Mouse (Mus musculus) CH12.LX (cell line): ENCODE results near the gene Ssr1. TPM values are rescaled to one million over a fixed set of nuclear protein-coding genes. Genes with fewer than 3 reads are reported as not detected.

Source experiments
- DNase-seq: peaks from one replicate; pipeline ENCODE4 v3.0.0-alpha.2; 2013; ENCODE audit errors: extremely low read depth
- H3K27ac ChIP-seq: 2 replicates; pipeline ENCODE4 v1.5.1; 2012; ENCODE audit warnings: low read depth, mild to moderate bottlenecking, control low read depth, moderate library complexity; ENCODE audit not compliant: insufficient read depth
- H3K27me3 ChIP-seq: replicated peaks from 2 replicates; pipeline ENCODE3; 2012; ENCODE audit warnings: inconsistent platforms
- H3K36me3 ChIP-seq, 2 experiments: replicated peaks in 1 of 2; 2 replicates each; pipeline versions ENCODE3 to v1.6.1; 2012; ENCODE audit warnings: inconsistent platforms in 1 of 2, low read length in 1 of 2, mild to moderate bottlenecking in 1 of 2, mixed read lengths in 1 of 2, moderate library complexity in 1 of 2; ENCODE audit not compliant: control insufficient read depth in 1 of 2, insufficient read depth in 1 of 2
- H3K4me1 ChIP-seq, 2 experiments: 2 replicates each; pipeline ENCODE4 v1.6.1; 2012; ENCODE audit warnings: inconsistent platforms in 1 of 2, moderate library complexity in 1 of 2; ENCODE audit not compliant: insufficient read depth in 2 of 2, control insufficient read depth in 1 of 2
- H3K4me2 ChIP-seq: 2 replicates; pipeline ENCODE4 v1.6.1; 2012; ENCODE audit warnings: low read depth, mild to moderate bottlenecking, control low read depth; ENCODE audit not compliant: poor library complexity, insufficient read depth, severe bottlenecking
- H3K4me3 ChIP-seq, 3 experiments: fragments of 150-350 bp in 1 of 3; sonication (generic) in 1 of 3; replicated peaks in 1 of 3; 2 replicates each; pipeline versions ENCODE3 to v1.5.1; 2011 to 2012; ENCODE audit warnings: low read depth in 2 of 3, low read length in 2 of 3, mild to moderate bottlenecking in 2 of 3, moderate library complexity in 2 of 3, control low read depth in 1 of 3, improper control_type of control experiment in 1 of 3, inconsistent platforms in 1 of 3, mixed read lengths in 1 of 3; ENCODE audit not compliant: poor library complexity in 1 of 3
- H3K79me2 ChIP-seq: replicated peaks from 2 replicates; pipeline ENCODE4 v1.6.1; 2012; ENCODE audit warnings: mild to moderate bottlenecking, moderate library complexity; ENCODE audit not compliant: control insufficient read depth, poor library complexity, insufficient read depth, severe bottlenecking; ENCODE audit errors: extremely low read depth
- H3K9ac ChIP-seq: 2 replicates; pipeline ENCODE4 v1.6.1; 2012; ENCODE audit warnings: low read depth, mild to moderate bottlenecking, control low read depth, moderate library complexity; ENCODE audit not compliant: insufficient read depth
- H3K9me3 ChIP-seq: replicated peaks from 2 replicates; pipeline ENCODE3; 2012; ENCODE audit warnings: low read length, inconsistent platforms, mixed read lengths
- BHLHE40 ChIP-seq: IDR thresholded peaks from 2 replicates; pipeline ENCODE4 v1.6.1; 2011; ENCODE audit warnings: mild to moderate bottlenecking, low read depth, low read length, improper control_type of control experiment
- CHD1 ChIP-seq: IDR thresholded peaks from 2 replicates; pipeline ENCODE4 v1.6.1; 2012; ENCODE audit warnings: low read depth, low read length, improper control_type of control experiment, inconsistent platforms
- CTCF ChIP-seq, 2 experiments: IDR thresholded peaks in 1 of 2; conservative IDR thresholded peaks in 1 of 2; 2 replicates each; pipeline ENCODE4 v1.5.1; 2011 to 2012; ENCODE audit warnings: low read depth in 2 of 2, low read length in 2 of 2, improper control_type of control experiment in 1 of 2, inconsistent platforms in 1 of 2, mild to moderate bottlenecking in 1 of 2, moderate library complexity in 1 of 2
- E2F4 ChIP-seq: IDR thresholded peaks from 2 replicates; pipeline ENCODE4 v1.6.1; 2011; ENCODE audit warnings: low read depth, low read length, improper control_type of control experiment; ENCODE audit not compliant: insufficient replicate concordance
- ELF1 ChIP-seq: IDR thresholded peaks from 2 replicates; pipeline ENCODE4 v1.6.1; 2014; ENCODE audit warnings: low read depth, mild to moderate bottlenecking, inconsistent platforms, low read length, improper control_type of control experiment
- EP300 ChIP-seq: IDR thresholded peaks from 2 replicates; pipeline ENCODE4 v1.6.1; 2011; ENCODE audit warnings: low read length, improper control_type of control experiment
- JUN ChIP-seq: IDR thresholded peaks from 2 replicates; pipeline ENCODE4 v1.6.1; 2011; ENCODE audit warnings: low read depth, mild to moderate bottlenecking, low read length, improper control_type of control experiment, moderate library complexity; ENCODE audit not compliant: insufficient read depth
- JUND ChIP-seq: conservative IDR thresholded peaks from 2 replicates; pipeline ENCODE4 v1.6.1; 2011; ENCODE audit warnings: low read depth, low read length, improper control_type of control experiment
- KAT2A ChIP-seq: IDR thresholded peaks from 2 replicates; pipeline ENCODE4 v1.6.1; 2012; ENCODE audit warnings: low read length, improper control_type of control experiment, inconsistent platforms; ENCODE audit not compliant: insufficient replicate concordance
- MAFK ChIP-seq: IDR thresholded peaks from 2 replicates; pipeline ENCODE4 v1.6.1; 2011; ENCODE audit warnings: low read length, improper control_type of control experiment; ENCODE audit not compliant: insufficient replicate concordance
- MYC ChIP-seq: IDR thresholded peaks from 2 replicates; pipeline ENCODE4 v1.6.1; 2011; ENCODE audit warnings: low read depth, mild to moderate bottlenecking, improper control_type of control experiment, low read length
- NRF1 ChIP-seq: IDR thresholded peaks from 2 replicates; pipeline ENCODE4 v1.6.1; 2014; ENCODE audit warnings: low read depth, mild to moderate bottlenecking, inconsistent platforms, low read length, improper control_type of control experiment, moderate library complexity
- POLR2AphosphoS2 ChIP-seq: IDR thresholded peaks from 2 replicates; pipeline ENCODE4 v1.6.1; 2011; ENCODE audit warnings: low read depth, low read length, improper control_type of control experiment
- RAD21 ChIP-seq: IDR thresholded peaks from 2 replicates; pipeline ENCODE4 v1.6.1; 2011; ENCODE audit warnings: low read depth, mild to moderate bottlenecking, low read length, improper control_type of control experiment, moderate library complexity
- SMC3 ChIP-seq: IDR thresholded peaks from 2 replicates; pipeline ENCODE4 v1.6.1; 2011; ENCODE audit warnings: low read depth, low read length, improper control_type of control experiment
- TBP ChIP-seq: conservative IDR thresholded peaks from 2 replicates; pipeline ENCODE4 v1.6.1; 2011; ENCODE audit warnings: low read depth, low read length, improper control_type of control experiment
- UBTF ChIP-seq: IDR thresholded peaks from 2 replicates; pipeline ENCODE4 v1.6.1; 2012; ENCODE audit warnings: low read depth, mild to moderate bottlenecking, inconsistent platforms, low read length, improper control_type of control experiment, moderate library complexity
- USF1 ChIP-seq: IDR thresholded peaks from 2 replicates; pipeline ENCODE4 v1.6.1; 2014; ENCODE audit warnings: low read depth, mild to moderate bottlenecking, inconsistent platforms, low read length, improper control_type of control experiment
- USF2 ChIP-seq: conservative IDR thresholded peaks from 2 replicates; pipeline ENCODE4 v1.6.1; 2011; ENCODE audit warnings: low read depth, low read length, improper control_type of control experiment
- ZC3H11A ChIP-seq: IDR thresholded peaks from 2 replicates; pipeline ENCODE4 v1.6.1; 2012; ENCODE audit warnings: low read depth, mild to moderate bottlenecking, inconsistent platforms, low read length, improper control_type of control experiment
- ZNF384 ChIP-seq: IDR thresholded peaks from 2 replicates; pipeline ENCODE4 v1.6.1; 2012; ENCODE audit warnings: low read depth, low read length, improper control_type of control experiment, inconsistent platforms
- dilution Hi-C: fragments of 300-500 bp; cut with MboI; formaldehyde crosslinking; loops from 2 replicates; pipeline ENCODE4 v1.14.3; 2020; ENCODE audit warnings: low sequenced_read_pairs; ENCODE audit not compliant: extremely low pct_unique_long_range_greater_than_20kb, extremely low pct_ligation_motif_present
- in situ Hi-C: fragments of 300-500 bp; cut with MboI; formaldehyde crosslinking; loops from 3 replicates; pipeline ENCODE4 v1.14.3; 2019; ENCODE audit warnings: low sequenced_read_pairs, low pct_ligation_motif_present, low pct_unique_long_range_greater_than_20kb, mixed read lengths
- polyA plus RNA-seq: library from polyadenylated mRNA; unstranded; fragments of >175 nt; gene quantifications from 2 replicates; pipeline ENCODE4 v1.2.1, GENCODE M21; 2012; ENCODE audit warnings: low read depth; ENCODE audit not compliant: insufficient read length
- total RNA-seq, 2 experiments: library from RNA; depleted of rRNA; stranded (reverse); fragments of 300-350 nt in 1 of 2; fragments of >200 nt in 1 of 2; gene quantifications; 2 replicates each; pipeline ENCODE4 v1.2.3; 2012 to 2014

The Ssr1 gene
- total and polyA plus RNA-seq, 3 experiments, result 67.1 to 167 (median 145) TPM

- no peak for TF ChIP-seq ZC3H11A
- no peak for TF ChIP-seq JUN
- peak; percentile 50 for TF ChIP-seq RAD21
- no peak for TF ChIP-seq POLR2AphosphoS2
- TF ChIP-seq E2F4, result 0 out of 2 replicates have a peak, but pooled peaks have one; percentile 25
- no peak for TF ChIP-seq TBP
- TF ChIP-seq CTCF (conservative IDR thresholded peaks at IDR 0.05 in 1 of 2, IDR thresholded peaks at IDR 0.05 in 1 of 2; ENCODE audit: low read depth in 2 of 2, low read length in 2 of 2), result peak in 1 of 2 experiments; percentile 49; a peak in 2 of 4 replicates
- no peak for TF ChIP-seq UBTF
- no peak for TF ChIP-seq NRF1
- TF ChIP-seq CHD1, result no peak
- no peak for TF ChIP-seq USF1
- no peak for TF ChIP-seq MAFK
- peak; percentile 35 for TF ChIP-seq SMC3
- no peak for TF ChIP-seq JUND
- TF ChIP-seq ZNF384, result no peak
- no peak for DNase-seq
- in situ Hi-C loops, result loop anchor here (5.0 kb wide), 1 partner anchor 35 kb away; the partner anchor contains the start of genes Cage1 and Riok1
- Histone ChIP-seq H3K36me3 (no peaks in the 10 kb centered on the region), H3K79me2 (no peaks in the 10 kb centered on the region), H3K27ac (no peak overlapping the region), H3K4me1 (peaks cover 3 to 12% of the 10 kb centered on the region in 2 experiments; a peak in 2 of 4 replicates), H3K4me2 (no peak overlapping the region), H3K27me3 (no peaks in the 10 kb centered on the region), H3K9ac (no peak overlapping the region), H3K9me3 (peaks cover 7% of the 10 kb centered on the region), H3K4me3 (no peak overlapping the region)
- dilution Hi-C loops, result no loop called here
Observed at GRCm38 (mm10) chr13:38002461-38002860, 8.4 kb upstream of the Ssr1 start.

GRCm38 (mm10) chr13:37999713-38000112 is 5.7 kb upstream of the Ssr1 start:
- DNase-seq, result no peak
- no peak overlapping the region for H3K27ac ChIP-seq
- peaks cover 0 to 10% of the 10 kb centered on the region in 2 experiments; a peak in 1 of 4 replicates for H3K4me1 ChIP-seq
- no peak overlapping the region for H3K9ac ChIP-seq
- H3K9me3 ChIP-seq, result peaks cover 12% of the 10 kb centered on the region
- dilution Hi-C loops (no loop called here), in situ Hi-C loops (loop anchor here (5.0 kb wide), 1 partner anchor 38 kb away; the partner anchor contains the start of genes Cage1 and Riok1)
- no peaks in the 10 kb centered on the region for H3K36me3 ChIP-seq
- H3K4me3 ChIP-seq, result no peak overlapping the region
- no peak overlapping the region for H3K4me2 ChIP-seq
- TF ChIP-seq BHLHE40 (no peak), POLR2AphosphoS2 (no peak), MYC (no peak), ZC3H11A (no peak), NRF1 (no peak), KAT2A (no peak), USF1 (no peak), USF2 (no peak), EP300 (no peak), SMC3 (no peak), E2F4 (no peak), ELF1 (no peak)
- no peaks in the 10 kb centered on the region for H3K79me2 ChIP-seq
- no peaks in the 10 kb centered on the region for H3K27me3 ChIP-seq
